Mouse (Mus musculus) ES-Bruce4 (cell line): ENCODE data around the gene Sox8. TPM values are rescaled to one million over a fixed set of nuclear protein-coding genes. Genes with fewer than 3 reads are reported as not detected.
A peak's percentile ranks its signal among the peaks of the same experiment; 100 is the strongest.

Source experiments
- H3K27ac ChIP-seq: 2 replicates; pipeline ENCODE4 v1.5.1; 2012; ENCODE audit warnings: low read length, inconsistent platforms; ENCODE audit not compliant: insufficient read depth
- H3K27me3 ChIP-seq: 2 replicates; pipeline ENCODE4 v1.6.1; 2012; ENCODE audit warnings: mild to moderate bottlenecking, low read length, inconsistent platforms; ENCODE audit not compliant: control insufficient read depth, poor library complexity, insufficient read depth, severe bottlenecking
- H3K36me3 ChIP-seq: 2 replicates; pipeline ENCODE4 v1.6.1; 2012; ENCODE audit warnings: inconsistent platforms, mild to moderate bottlenecking, low read length, moderate library complexity; ENCODE audit not compliant: control insufficient read depth, poor library complexity, insufficient read depth, severe bottlenecking
- H3K4me1 ChIP-seq: one replicate; pipeline ENCODE4 v1.8.1; 2011; ENCODE audit warnings: low read length; ENCODE audit not compliant: control insufficient read depth, insufficient read depth
- H3K4me3 ChIP-seq: 2 replicates; pipeline ENCODE4 v1.5.1; 2011; ENCODE audit warnings: low read depth, mild to moderate bottlenecking, low read length
- H3K9ac ChIP-seq: 2 replicates; pipeline ENCODE4 v1.6.1; 2012; ENCODE audit warnings: low read depth, mild to moderate bottlenecking, inconsistent platforms; ENCODE audit not compliant: poor library complexity, severe bottlenecking
- H3K9me3 ChIP-seq: replicated peaks from 2 replicates; pipeline ENCODE4 v1.6.1; 2012; ENCODE audit warnings: mild to moderate bottlenecking, low read length, inconsistent platforms; ENCODE audit not compliant: control insufficient read depth, poor library complexity, insufficient read depth, severe bottlenecking
- CTCF ChIP-seq: IDR thresholded peaks from one replicate; pipeline ENCODE4 v1.8.1; 2011; ENCODE audit warnings: low read depth, low read length
- EP300 ChIP-seq: IDR thresholded peaks from 2 replicates; pipeline ENCODE4 v1.6.1; 2011; ENCODE audit warnings: low read depth, low read length; ENCODE audit not compliant: insufficient read depth
- POLR2A ChIP-seq: IDR thresholded peaks from one replicate; pipeline ENCODE4 v1.8.1; 2011; ENCODE audit warnings: low read length; ENCODE audit not compliant: insufficient read depth
- polyA plus RNA-seq: library from polyadenylated mRNA; stranded (reverse); fragments of >200 nt; gene quantifications from 2 replicates; pipeline ENCODE4 v1.2.4, GENCODE M21; 2011; ENCODE audit warnings: low read depth; ENCODE audit not compliant: missing spikeins, insufficient read depth, insufficient read length

The Sox8 gene
- 0.32 and 0.48 TPM in 2 replicates for polyA plus RNA-seq

DNA sequence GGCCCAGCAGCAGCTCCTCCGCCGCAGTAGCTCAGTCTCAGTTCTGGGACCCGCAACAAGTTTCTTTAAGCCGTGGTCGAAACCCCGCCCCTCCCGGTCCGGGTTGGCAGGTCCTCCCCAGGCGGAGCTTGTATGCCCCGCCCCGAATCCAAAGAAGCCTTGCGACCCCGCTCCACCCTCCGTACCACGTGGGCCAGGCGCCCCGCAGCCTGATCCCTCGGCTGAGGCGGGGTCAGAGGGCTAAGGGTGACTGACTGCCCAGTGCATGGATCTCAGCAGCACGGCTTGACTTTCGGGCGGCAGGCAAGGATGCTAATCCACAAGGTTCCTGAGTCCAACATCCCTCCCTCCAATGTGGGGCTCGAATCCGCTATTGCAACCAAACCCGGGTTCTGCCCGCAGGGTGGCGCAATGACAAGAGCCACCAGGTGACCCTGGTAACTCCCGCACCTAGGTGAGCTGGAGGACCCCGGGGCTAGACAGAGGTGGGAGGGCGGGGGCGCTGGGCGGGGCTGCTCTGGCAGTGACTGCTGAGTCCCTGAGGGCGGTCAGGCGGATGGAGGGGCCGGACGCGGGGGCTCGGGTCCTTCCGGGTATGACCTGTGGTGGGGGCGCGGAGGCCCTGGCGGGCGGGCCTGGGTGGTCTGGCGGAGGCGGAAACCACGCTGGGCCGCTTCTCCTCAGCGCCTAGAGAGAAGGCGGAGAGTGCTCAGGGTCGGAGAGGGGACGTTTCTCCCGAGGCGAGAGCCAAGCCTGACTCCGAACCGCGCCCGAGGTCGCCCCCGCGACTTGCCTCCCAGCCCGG lies at the start of gene Sox8:
TSS of gene Sox8 (minus strand) at position 39 of the 805 bp plus-strand sequence.
- Histone ChIP-seq H3K36me3 (no peaks in the 10 kb centered on the region), H3K4me3 (peak within 1 kb of the TSS; percentile 78), H3K9me3 (no peaks in the 10 kb centered on the region), H3K4me1 (no peaks in the 10 kb centered on the region), H3K27me3 (no peaks in the 10 kb centered on the region; the same call in 1 of the 2 replicates), H3K9ac (peak within 1 kb of the TSS; percentile 59), H3K27ac (no peak within 1 kb of the TSS)
- TF ChIP-seq CTCF (peak; percentile 37), EP300 (peak; percentile 27; the same call in 1 of the 2 replicates), POLR2A (peak; percentile 47)

DNA sequence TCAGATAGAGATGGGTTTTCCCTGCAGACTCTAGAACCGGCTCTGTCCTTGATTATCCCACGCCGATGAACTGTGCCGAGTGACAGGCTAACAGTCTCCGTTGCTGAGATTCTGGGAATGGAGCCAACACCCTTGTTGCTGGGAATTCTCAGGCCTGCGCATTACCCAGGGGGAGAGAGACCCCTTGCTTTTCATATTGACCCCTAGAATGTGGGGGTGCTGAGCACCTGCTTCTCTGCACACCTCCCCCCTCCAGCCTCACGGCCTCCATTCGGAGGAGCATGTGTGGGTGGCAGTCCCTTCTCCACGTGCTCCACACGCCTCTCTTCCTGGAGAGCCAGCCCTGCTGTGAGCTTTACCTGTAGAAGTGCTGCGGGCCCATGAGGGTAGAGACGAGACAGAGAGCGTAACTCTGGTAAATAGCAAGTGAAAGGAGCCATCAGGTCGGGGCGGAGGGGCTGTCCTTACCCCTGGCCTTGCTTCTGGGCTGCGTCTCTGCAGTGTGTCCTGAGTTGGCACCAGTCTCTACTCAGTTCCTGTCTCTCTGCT lies 48.1 kb upstream of the Sox8 start:
- H3K27me3 ChIP-seq: no peaks in the 10 kb centered on the region
- no peaks in the 10 kb centered on the region for H3K9me3 ChIP-seq
- H3K9ac ChIP-seq: no peak overlapping the region
- no peak overlapping the region for H3K27ac ChIP-seq
- TF ChIP-seq EP300: no peak
- TF ChIP-seq CTCF: no peak
- no peak for TF ChIP-seq POLR2A
- no peaks in the 10 kb centered on the region for H3K36me3 ChIP-seq
- no peaks in the 10 kb centered on the region for H3K4me1 ChIP-seq
- H3K4me3 ChIP-seq: no peak overlapping the region

DNA sequence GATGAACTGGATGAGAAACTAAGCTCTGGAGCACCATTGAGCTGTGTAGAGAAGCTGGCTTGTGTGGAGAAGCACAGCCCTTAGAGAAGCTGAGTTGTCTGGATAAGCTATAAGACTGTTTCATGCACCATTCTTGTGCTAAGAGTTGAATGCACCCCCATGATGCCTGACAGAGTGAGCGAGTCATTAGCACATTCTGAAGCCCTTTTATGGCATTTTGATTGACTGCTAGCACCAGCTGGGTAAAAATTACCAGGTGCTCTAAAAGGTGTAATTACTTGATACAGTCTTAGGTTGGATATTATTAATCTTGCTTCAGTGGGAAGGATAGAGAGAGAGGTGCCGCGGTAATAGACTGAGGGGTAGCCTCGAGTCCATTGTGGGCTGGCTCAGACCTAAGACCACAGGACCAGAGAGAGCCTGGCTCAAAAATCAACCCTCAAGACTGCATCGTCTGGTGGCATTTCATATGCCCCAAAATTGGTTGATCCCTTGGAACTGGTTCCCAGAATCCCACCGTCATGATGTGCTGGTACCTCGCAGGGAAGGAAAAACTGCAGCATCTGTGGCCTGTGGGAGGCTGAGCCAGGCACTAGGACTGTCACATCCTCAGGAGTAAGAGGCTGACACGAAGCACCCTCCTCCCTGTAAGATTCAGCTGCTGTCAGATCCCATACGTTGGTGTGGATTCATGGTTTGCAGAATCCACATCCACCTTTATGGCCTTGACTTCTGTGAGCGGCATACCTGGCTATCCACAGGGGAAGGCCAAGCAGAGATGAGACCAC lies 44.4 kb upstream of the Sox8 start:
- H3K27me3 ChIP-seq: no peaks in the 10 kb centered on the region

GRCm38 (mm10) chr17:25613323-25613722 lies 42.8 kb upstream of the Sox8 start:
- no peaks in the 10 kb centered on the region for H3K36me3 ChIP-seq
- no peaks in the 10 kb centered on the region for H3K4me1 ChIP-seq
- H3K27ac ChIP-seq: no peak overlapping the region
- no peak overlapping the region for H3K9ac ChIP-seq
- TF ChIP-seq CTCF (no peak), POLR2A (no peak)
- no peak overlapping the region for H3K4me3 ChIP-seq
- H3K9me3 ChIP-seq: no peaks in the 10 kb centered on the region
- H3K27me3 ChIP-seq: no peaks in the 10 kb centered on the region

More for the DNA sequence above, 44.4 kb upstream of the Sox8 start:
- no peak for TF ChIP-seq CTCF
- TF ChIP-seq EP300: no peak
- TF ChIP-seq POLR2A: no peak
- no peak overlapping the region for H3K4me3 ChIP-seq
- no peak overlapping the region for H3K27ac ChIP-seq
- H3K9ac ChIP-seq: no peak overlapping the region
- H3K9me3 ChIP-seq: no peaks in the 10 kb centered on the region
- no peaks in the 10 kb centered on the region for H3K4me1 ChIP-seq
- H3K36me3 ChIP-seq: no peaks in the 10 kb centered on the region

DNA sequence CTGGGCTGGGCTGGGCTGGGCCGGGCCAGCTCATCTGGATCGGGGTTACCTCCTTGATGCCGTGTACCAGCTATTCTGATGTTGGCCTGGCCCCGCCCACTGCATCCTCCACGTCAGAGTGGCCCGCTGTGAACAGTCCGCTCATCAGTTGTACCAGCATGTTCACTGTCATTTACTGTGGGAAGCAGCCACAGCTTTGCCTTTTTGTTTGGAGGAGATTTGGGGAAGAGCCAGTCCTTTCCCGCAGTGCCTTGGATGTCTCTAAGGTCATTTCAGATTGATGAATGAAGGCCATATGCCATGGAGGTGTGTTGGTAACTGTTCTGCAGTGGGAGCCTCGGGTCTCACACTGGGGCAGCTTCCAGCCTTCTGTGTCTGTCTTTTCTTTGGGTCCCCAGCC lies 42.1 kb upstream of the Sox8 start:
- Histone ChIP-seq H3K36me3 (no peaks in the 10 kb centered on the region), H3K4me3 (no peak overlapping the region), H3K27ac (no peak overlapping the region), H3K4me1 (no peaks in the 10 kb centered on the region), H3K9ac (no peak overlapping the region), H3K9me3 (no peaks in the 10 kb centered on the region), H3K27me3 (no peaks in the 10 kb centered on the region)
- TF ChIP-seq POLR2A (no peak), EP300 (no peak), CTCF (no peak)
